Mouse (Mus musculus) liver, postnatal 0 days (tissue): ENCODE measurements around the gene Epb41l2.

Experiments used
- CTCF ChIP-seq: sonication (generic); IDR thresholded peaks from 2 replicates; pipeline ENCODE4 v1.5.1; 2016; ENCODE audit warnings: antibody characterized with exemption, low read depth
- EP300 ChIP-seq: IDR thresholded peaks from 2 replicates; pipeline ENCODE4 v1.6.1; 2016; ENCODE audit warnings: antibody characterized with exemption, low read depth, mild to moderate bottlenecking

DNA sequence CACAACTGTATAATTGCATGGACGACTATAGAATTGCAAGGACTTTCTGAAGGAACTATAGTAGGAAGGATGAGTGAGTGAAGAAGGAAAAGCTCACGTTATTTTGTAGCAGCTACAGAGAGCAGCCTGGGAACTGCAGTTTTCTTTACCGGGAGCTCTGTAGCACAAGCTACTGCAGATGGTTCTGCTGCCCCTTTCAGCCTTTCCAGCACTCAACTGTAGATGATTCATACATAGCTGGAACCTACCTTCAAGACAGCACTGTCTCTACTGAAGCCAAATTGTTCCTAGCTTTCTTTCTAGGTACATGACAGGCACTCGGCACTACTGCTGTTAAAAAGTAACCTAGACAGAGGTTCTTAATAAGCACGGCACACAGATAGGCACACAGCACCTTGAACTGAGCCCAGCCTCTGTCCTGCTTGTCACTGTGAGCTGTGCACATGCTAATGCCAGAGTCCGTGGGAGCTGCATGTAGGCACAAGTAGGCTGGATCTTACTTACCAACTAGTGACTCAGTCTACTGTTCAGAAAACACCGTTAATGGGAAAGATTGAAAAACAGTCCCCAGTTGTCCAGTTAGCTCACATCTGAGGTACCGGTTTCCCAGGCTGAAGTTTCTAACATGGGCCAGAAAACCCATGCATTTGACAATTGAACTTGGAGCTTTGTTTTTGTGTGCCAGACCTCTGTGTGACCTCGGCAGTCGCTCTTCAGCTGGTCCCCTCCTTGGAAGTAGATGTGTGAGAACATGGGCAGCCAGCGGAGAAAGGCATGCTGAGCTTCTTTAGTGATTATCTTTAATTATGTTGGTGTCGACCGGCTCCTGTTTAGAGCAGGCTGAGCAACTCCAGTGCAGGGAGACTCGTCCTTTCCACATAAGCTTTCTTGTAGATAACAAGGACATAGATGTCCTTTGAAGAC lies 38.4 kb downstream of the Epb41l2 start:
- TF ChIP-seq CTCF (no peak), EP300 (no peak)
